Mouse (Mus musculus): ENCODE measurements at regions not wholly inside any gene's neighbourhood (a gene's known extent, or its start where the extent isn't known, plus 50 kb on each side); places are given as distances from the start of the nearest gene placed in this dataset.

- in situ Hi-C loops (cut with MboI; ENCODE audit: low pct_unique_long_range_greater_than_20kb in 1 of 2, low sequenced_read_pairs in 2 of 2, unreplicated experiment in 1 of 2): no loop called here
Measured at GRCm38 (mm10) chr3:39460183-39460888, 573.6 kb downstream of the Fat4 start.

- in situ Hi-C loops (cut with MboI; ENCODE audit: low pct_unique_long_range_greater_than_20kb in 1 of 2, low sequenced_read_pairs in 2 of 2, unreplicated experiment in 1 of 2): no loop called here
Measured at GRCm38 (mm10) chr3:39461561-39461960, 574.8 kb downstream of the Fat4 start.

- in situ Hi-C loops (cut with MboI; ENCODE audit: low pct_unique_long_range_greater_than_20kb in 1 of 2, low sequenced_read_pairs in 2 of 2, unreplicated experiment in 1 of 2): no loop called here
Measured at GRCm38 (mm10) chr3:39465811-39466210, 579.1 kb downstream of the Fat4 start.

- in situ Hi-C loops (cut with MboI; ENCODE audit: low pct_unique_long_range_greater_than_20kb in 1 of 2, low sequenced_read_pairs in 2 of 2, unreplicated experiment in 1 of 2): no loop called here
Measured at GRCm38 (mm10) chr3:39489392-39489791, 602.7 kb downstream of the Fat4 start.

- in situ Hi-C loops (cut with MboI; ENCODE audit: low pct_unique_long_range_greater_than_20kb in 1 of 2, low sequenced_read_pairs in 2 of 2, unreplicated experiment in 1 of 2): no loop called here
Measured at GRCm38 (mm10) chr3:39494363-39494762, 607.6 kb downstream of the Fat4 start.

- in situ Hi-C loops (cut with MboI; ENCODE audit: low pct_unique_long_range_greater_than_20kb in 1 of 2, low sequenced_read_pairs in 2 of 2, unreplicated experiment in 1 of 2): no loop called here
Measured at GRCm38 (mm10) chr3:39528087-39528486, 641.3 kb downstream of the Fat4 start.

- in situ Hi-C loops (cut with MboI; ENCODE audit: low pct_unique_long_range_greater_than_20kb in 1 of 2, low sequenced_read_pairs in 2 of 2, unreplicated experiment in 1 of 2): no loop called here
Measured at GRCm38 (mm10) chr3:39537515-39537914, 650.8 kb downstream of the Fat4 start.

GRCm38 (mm10) chr3:39540530-39541118 is 653.9 kb downstream of the Fat4 start:
- in situ Hi-C loops (cut with MboI; ENCODE audit: low pct_unique_long_range_greater_than_20kb in 1 of 2, low sequenced_read_pairs in 2 of 2, unreplicated experiment in 1 of 2): no loop called here

GRCm38 (mm10) chr3:39559460-39560041 is 672.8 kb downstream of the Fat4 start:
- in situ Hi-C loops (cut with MboI; ENCODE audit: low pct_unique_long_range_greater_than_20kb in 1 of 2, low sequenced_read_pairs in 2 of 2, unreplicated experiment in 1 of 2): no loop called here

- in situ Hi-C loops (cut with MboI; ENCODE audit: low pct_unique_long_range_greater_than_20kb in 1 of 2, low sequenced_read_pairs in 2 of 2, unreplicated experiment in 1 of 2): no loop called here
Measured at GRCm38 (mm10) chr3:39560951-39561350, 674.2 kb downstream of the Fat4 start.

GRCm38 (mm10) chr3:39571444-39572237 is 684.9 kb downstream of the Fat4 start:
- in situ Hi-C loops (cut with MboI; ENCODE audit: low pct_unique_long_range_greater_than_20kb in 1 of 2, low sequenced_read_pairs in 2 of 2, unreplicated experiment in 1 of 2): no loop called here

GRCm38 (mm10) chr3:39575200-39575599 is 688.5 kb downstream of the Fat4 start:
- in situ Hi-C loops (cut with MboI; ENCODE audit: low pct_unique_long_range_greater_than_20kb in 1 of 2, low sequenced_read_pairs in 2 of 2, unreplicated experiment in 1 of 2): no loop called here

- in situ Hi-C loops (cut with MboI; ENCODE audit: low pct_unique_long_range_greater_than_20kb in 1 of 2, low sequenced_read_pairs in 2 of 2, unreplicated experiment in 1 of 2): no loop called here
Measured at GRCm38 (mm10) chr3:39591312-39591711, 704.6 kb downstream of the Fat4 start.

- in situ Hi-C loops (cut with MboI; ENCODE audit: low pct_unique_long_range_greater_than_20kb in 1 of 2, low sequenced_read_pairs in 2 of 2, unreplicated experiment in 1 of 2): no loop called here
Measured at GRCm38 (mm10) chr3:39592349-39593117, 705.8 kb downstream of the Fat4 start.

GRCm38 (mm10) chr3:39609937-39610336 is 723.2 kb downstream of the Fat4 start:
- in situ Hi-C loops (cut with MboI; ENCODE audit: low pct_unique_long_range_greater_than_20kb in 1 of 2, low sequenced_read_pairs in 2 of 2, unreplicated experiment in 1 of 2): no loop called here

GRCm38 (mm10) chr3:39612408-39612807 is 725.7 kb downstream of the Fat4 start:
- in situ Hi-C loops (cut with MboI; ENCODE audit: low pct_unique_long_range_greater_than_20kb in 1 of 2, low sequenced_read_pairs in 2 of 2, unreplicated experiment in 1 of 2): no loop called here

GRCm38 (mm10) chr3:39637924-39638323 is 751.2 kb downstream of the Fat4 start:
- in situ Hi-C loops (cut with MboI; ENCODE audit: low pct_unique_long_range_greater_than_20kb in 1 of 2, low sequenced_read_pairs in 2 of 2, unreplicated experiment in 1 of 2): no loop called here

- in situ Hi-C loops (cut with MboI; ENCODE audit: low pct_unique_long_range_greater_than_20kb in 1 of 2, low sequenced_read_pairs in 2 of 2, unreplicated experiment in 1 of 2): no loop called here
Measured at GRCm38 (mm10) chr3:39643194-39643593, 756.5 kb downstream of the Fat4 start.
